Mouse (Mus musculus): Measurements from ENCODE around the gene Foxk1. TPM values are rescaled to one million over a fixed set of nuclear protein-coding genes. Genes with fewer than 3 reads are reported as not detected.

Foxk1 gene
- polyA plus RNA-seq, 1 experiment from 2014 or later: 4.3 TPM

GRCm38 (mm10) chr5:142486654-142487053, 85.4 kb downstream of the Foxk1 start:
- Histone ChIP-seq H3K36me3 (0 out of 2 replicates have a peak, but pooled peaks cover 4% of the 10 kb centered on the region), H3K4me3 (no peak overlapping the region), H3K27ac (replicated peaks) (no peak overlapping the region), H3K9ac (no peak overlapping the region), H3K4me2 (no peak overlapping the region), H3K9me3 (no peaks in the 10 kb centered on the region), H3K27me3 (replicated peaks) (no peaks in the 10 kb centered on the region), H3K4me1 (no peaks in the 10 kb centered on the region)
- no peak for ATAC-seq (ENCODE audit: extremely low read depth, insufficient number of reproducible peaks, low FRiP score, low TSS enrichment)
- 61% methylated on average over 9 of the region's 9 CpGs for WGBS

DNA sequence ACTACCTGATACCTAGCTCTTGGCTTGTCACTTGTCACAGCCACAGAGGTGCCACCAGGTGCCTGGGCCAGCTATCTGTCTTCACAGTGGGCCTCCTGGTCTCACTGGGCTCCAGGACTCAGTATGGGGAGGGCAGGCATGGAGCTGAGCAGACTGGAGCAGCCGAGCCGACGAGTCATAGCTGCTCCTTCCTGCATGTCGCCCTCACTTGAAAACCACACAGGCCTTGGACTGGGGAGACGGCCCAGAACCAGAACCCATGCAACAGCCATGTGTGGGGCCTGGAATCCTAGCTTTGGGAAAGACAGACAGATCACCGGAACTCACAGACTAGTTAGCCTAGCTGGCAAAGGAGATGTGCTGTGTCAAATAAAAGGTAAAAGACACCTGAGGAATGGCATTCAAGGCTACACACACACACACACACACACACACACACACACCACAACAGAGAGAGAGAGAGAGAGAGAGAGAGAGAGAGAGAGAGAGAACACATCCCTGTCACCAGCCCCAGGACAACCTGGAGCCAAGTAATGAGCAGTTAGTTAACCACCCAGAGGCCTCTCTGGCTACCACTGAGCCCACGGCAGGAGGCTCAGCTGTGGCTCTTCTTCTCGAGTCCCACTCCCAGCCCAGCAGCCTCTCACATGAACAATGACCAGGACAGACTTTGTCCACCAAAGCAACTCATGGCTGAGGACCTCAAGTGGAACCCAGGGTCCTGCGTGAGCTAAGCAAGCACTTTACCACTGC, 88.8 kb downstream of the Foxk1 start:
- H3K4me2 ChIP-seq: no peak overlapping the region
- no peak overlapping the region for H3K9ac ChIP-seq
- 0 out of 2 replicates have a peak, but pooled peaks cover 5% of the 10 kb centered on the region for H3K36me3 ChIP-seq
- H3K9me3 ChIP-seq: no peaks in the 10 kb centered on the region
- WGBS: 62% methylated on average over 9 of the region's 9 CpGs
- no peaks in the 10 kb centered on the region for H3K27me3 ChIP-seq (replicated peaks)
- H3K27ac ChIP-seq (replicated peaks): no peak overlapping the region
- no peak for ATAC-seq (ENCODE audit: extremely low read depth, insufficient number of reproducible peaks, low FRiP score, low TSS enrichment)
- H3K4me1 ChIP-seq: peaks cover 9% of the 10 kb centered on the region
- H3K4me3 ChIP-seq: no peak overlapping the region

GRCm38 (mm10) chr5:142493307-142493706, 92.0 kb downstream of the Foxk1 start:
- WGBS: 83% methylated on average over 3 of the region's 3 CpGs
- ATAC-seq (ENCODE audit: extremely low read depth, insufficient number of reproducible peaks, low FRiP score, low TSS enrichment): no peak

DNA sequence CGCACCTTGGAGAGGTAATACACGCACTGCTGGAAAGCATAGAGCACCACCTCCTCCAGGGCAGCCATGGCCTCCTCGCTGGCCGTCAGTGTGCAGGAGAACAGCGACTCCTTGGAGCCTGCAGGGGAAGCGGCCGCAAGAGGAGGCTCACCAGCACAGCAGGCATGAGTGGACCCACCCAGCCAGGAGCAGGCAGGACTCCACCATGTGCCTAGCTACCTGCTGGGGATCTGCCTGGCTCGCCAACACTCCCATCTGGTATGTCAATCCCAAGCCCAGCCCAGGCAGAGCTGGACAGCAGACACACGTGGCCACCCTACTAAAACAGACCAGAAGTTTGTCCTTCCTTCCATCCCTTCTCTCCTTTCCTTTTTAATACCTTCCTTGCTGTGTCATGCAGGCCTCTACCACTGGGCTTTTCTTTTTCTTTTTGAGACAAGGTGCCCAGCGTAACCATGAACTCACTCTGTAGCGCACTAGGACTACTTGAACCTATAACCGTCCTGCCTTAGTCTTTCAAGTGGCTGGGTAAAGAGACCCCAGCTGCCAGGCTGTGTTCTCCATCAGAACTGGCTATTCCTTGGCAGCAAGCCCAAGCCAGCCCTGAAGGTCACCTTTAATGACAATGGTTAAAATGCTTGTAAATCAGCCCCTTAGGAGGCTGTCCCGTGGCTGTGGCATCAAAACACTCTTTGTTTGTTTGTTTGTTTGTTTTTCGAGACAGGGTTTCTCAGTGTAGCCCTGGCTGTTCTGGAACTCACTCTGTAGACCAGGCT, 94.2 kb downstream of the Foxk1 start:
- ATAC-seq (ENCODE audit: extremely low read depth, insufficient number of reproducible peaks, low FRiP score, low TSS enrichment): no peak
- H3K4me3 ChIP-seq: no peak overlapping the region
- peak overlapping the region; percentile 73 for H3K27ac ChIP-seq (replicated peaks)
- WGBS: 43% methylated on average over 14 of the region's 14 CpGs
- H3K9ac ChIP-seq: peak overlapping the region; percentile 20
- no peaks in the 10 kb centered on the region for H3K9me3 ChIP-seq
- H3K27me3 ChIP-seq (replicated peaks): 0 out of 2 replicates have a peak, but pooled peaks cover 3% of the 10 kb centered on the region
- H3K4me1 ChIP-seq: peaks cover 17% of the 10 kb centered on the region
- H3K36me3 ChIP-seq: 0 out of 2 replicates have a peak, but pooled peaks cover 8% of the 10 kb centered on the region
- no peak overlapping the region for H3K4me2 ChIP-seq

More at GRCm38 (mm10) chr5:142493307-142493706, 92.0 kb downstream of the Foxk1 start:
- H3K9ac ChIP-seq: no peak overlapping the region
- no peak overlapping the region for H3K27ac ChIP-seq (replicated peaks)
- H3K36me3 ChIP-seq: 0 out of 2 replicates have a peak, but pooled peaks cover 8% of the 10 kb centered on the region
- H3K27me3 ChIP-seq (replicated peaks): 0 out of 2 replicates have a peak, but pooled peaks cover 3% of the 10 kb centered on the region
- H3K4me2 ChIP-seq: no peak overlapping the region
- H3K4me3 ChIP-seq: no peak overlapping the region
- peaks cover 17% of the 10 kb centered on the region for H3K4me1 ChIP-seq
- no peaks in the 10 kb centered on the region for H3K9me3 ChIP-seq

DNA sequence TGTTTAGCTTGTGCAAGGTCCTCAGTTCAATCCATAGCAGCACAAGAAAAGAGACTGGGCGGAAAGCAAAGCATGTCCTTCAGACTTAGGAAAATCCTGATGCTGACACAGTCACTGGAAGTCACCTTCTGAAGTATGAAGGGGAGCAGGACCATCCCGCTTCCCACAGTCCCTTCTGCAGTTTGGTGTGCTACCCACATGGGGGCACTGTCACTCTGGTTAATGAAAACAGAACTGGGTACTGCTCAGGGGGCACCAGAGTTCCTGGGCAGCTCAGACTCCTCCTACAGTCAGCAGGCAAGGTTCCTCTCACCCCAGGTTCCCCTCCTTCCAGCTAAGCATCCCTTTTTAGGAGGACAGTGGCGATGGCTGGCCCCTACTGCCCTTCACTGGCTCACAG, 97.7 kb downstream of the Foxk1 start:
- Histone ChIP-seq H3K9me3 (no peaks in the 10 kb centered on the region), H3K27ac (replicated peaks) (no peak overlapping the region), H3K36me3 (0 out of 2 replicates have a peak, but pooled peaks cover 6% of the 10 kb centered on the region), H3K4me1 (peaks cover 21% of the 10 kb centered on the region), H3K27me3 (replicated peaks) (0 out of 2 replicates have a peak, but pooled peaks cover 3% of the 10 kb centered on the region), H3K4me3 (no peak overlapping the region), H3K4me2 (no peak overlapping the region), H3K9ac (no peak overlapping the region)
- 38% methylated on average over 3 of the region's 3 CpGs for WGBS
- ATAC-seq (ENCODE audit: extremely low read depth, insufficient number of reproducible peaks, low FRiP score, low TSS enrichment): no peak

GRCm38 (mm10) chr5:142500918-142501317, 99.6 kb downstream of the Foxk1 start:
- H3K4me1 ChIP-seq: peaks cover 4% of the 10 kb centered on the region
- 0 out of 2 replicates have a peak overlapping the region, but pooled peaks have one; percentile 24 for H3K9ac ChIP-seq
- H3K27ac ChIP-seq (replicated peaks): no peak overlapping the region
- no peaks in the 10 kb centered on the region for H3K9me3 ChIP-seq
- whole genome bisulfite sequencing: 80% methylated on average over 10 of the region's 10 CpGs
- 0 out of 2 replicates have a peak, but pooled peaks cover 3% of the 10 kb centered on the region for H3K27me3 ChIP-seq (replicated peaks)
- ATAC-seq (ENCODE audit: extremely low read depth, insufficient number of reproducible peaks, low FRiP score, low TSS enrichment): no peak
- H3K36me3 ChIP-seq: 0 out of 2 replicates have a peak, but pooled peaks cover 4% of the 10 kb centered on the region
- H3K4me2 ChIP-seq: no peak overlapping the region
- H3K4me3 ChIP-seq: no peak overlapping the region

GRCm38 (mm10) chr5:142502414-142502813, 101.1 kb downstream of the Foxk1 start:
- H3K27me3 ChIP-seq (replicated peaks): peaks cover 8% of the 10 kb centered on the region; the same call in 1 of the 2 replicates
- no peak overlapping the region for H3K9ac ChIP-seq
- H3K36me3 ChIP-seq: peaks cover 9% of the 10 kb centered on the region
- no peak overlapping the region for H3K4me3 ChIP-seq
- no peak overlapping the region for H3K27ac ChIP-seq (replicated peaks)
- H3K4me1 ChIP-seq: peaks cover 4% of the 10 kb centered on the region
- peak; percentile 68; the same call in 1 of the 2 replicates for ATAC-seq (ENCODE audit: extremely low read depth, insufficient number of reproducible peaks, low FRiP score, low TSS enrichment)
- WGBS: 0% methylated on average over 3 of the region's 3 CpGs
- no peaks in the 10 kb centered on the region for H3K9me3 ChIP-seq
- no peak overlapping the region for H3K4me2 ChIP-seq

DNA sequence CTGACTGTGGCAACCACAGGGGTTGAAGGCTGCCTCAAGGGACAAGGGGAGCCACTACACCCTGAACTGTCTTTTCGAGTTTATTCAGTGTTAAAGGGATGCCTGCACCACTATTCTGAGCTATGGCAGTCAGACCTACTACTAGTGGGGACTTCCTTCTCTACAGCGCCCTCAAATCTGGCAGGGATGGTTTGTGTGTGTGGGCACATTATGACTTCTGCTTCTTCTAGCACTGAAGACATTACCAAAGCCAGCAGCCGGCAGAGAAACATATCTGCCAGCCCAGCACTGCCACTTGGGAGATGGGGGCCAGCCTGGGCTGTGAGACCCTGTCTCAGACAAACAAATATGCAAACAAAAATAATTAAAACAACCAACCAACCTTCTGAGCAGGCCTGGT, 102.9 kb downstream of the Foxk1 start:
- Histone ChIP-seq H3K4me1 (peaks cover 12% of the 10 kb centered on the region), H3K36me3 (peaks cover 7% of the 10 kb centered on the region), H3K4me2 (no peak overlapping the region), H3K27ac (replicated peaks) (no peak overlapping the region), H3K9ac (no peak overlapping the region), H3K4me3 (no peak overlapping the region), H3K9me3 (no peaks in the 10 kb centered on the region), H3K27me3 (replicated peaks) (peaks cover 5% of the 10 kb centered on the region; the same call in 1 of the 2 replicates)
- ATAC-seq (ENCODE audit: extremely low read depth, insufficient number of reproducible peaks, low FRiP score, low TSS enrichment): no peak
- WGBS: 74% methylated on average over 3 of the region's 3 CpGs

DNA sequence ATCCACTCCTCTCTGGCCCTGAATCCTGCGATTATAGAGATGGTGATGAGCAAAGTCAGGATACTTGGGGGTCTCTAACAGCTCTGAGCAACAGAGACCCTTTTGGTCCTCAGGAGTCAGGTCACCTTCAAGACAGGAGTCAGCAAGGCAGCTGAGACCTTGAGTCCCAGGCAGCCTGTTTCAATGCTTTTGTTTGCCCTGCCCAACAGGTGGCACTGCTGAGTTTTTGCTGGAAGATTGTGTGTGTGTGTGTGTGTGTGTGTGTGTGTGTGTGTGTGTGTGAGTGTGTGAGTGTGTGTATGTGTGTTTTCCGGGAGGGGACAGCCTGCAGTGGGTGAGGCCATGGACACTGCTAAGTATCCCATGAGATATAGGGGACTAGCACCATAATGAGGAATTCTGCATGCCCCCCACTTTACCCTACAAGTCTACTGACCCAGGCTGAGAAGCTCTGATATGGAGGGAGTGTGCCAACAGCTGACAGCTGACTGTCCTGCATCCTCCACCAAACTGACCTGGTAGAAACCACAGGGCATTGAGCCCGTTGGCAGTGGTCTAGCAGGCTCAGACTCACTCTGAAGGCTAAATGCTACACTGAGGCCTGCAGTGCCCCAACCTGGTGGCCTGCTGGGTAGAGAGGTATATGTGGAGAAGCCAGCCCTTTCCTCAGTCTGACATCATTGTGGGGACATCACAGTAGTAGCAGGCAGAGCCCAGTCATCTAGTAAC, 104.6 kb downstream of the Foxk1 start:
- peaks cover 5% of the 10 kb centered on the region; the same call in 1 of the 2 replicates for H3K27me3 ChIP-seq (replicated peaks)
- ATAC-seq (ENCODE audit: extremely low read depth, insufficient number of reproducible peaks, low FRiP score, low TSS enrichment): no peak
- WGBS: 61% methylated on average over 3 of the region's 3 CpGs
- H3K4me1 ChIP-seq: peaks cover 23% of the 10 kb centered on the region
- no peak overlapping the region for H3K9ac ChIP-seq
- H3K4me3 ChIP-seq: no peak overlapping the region
- no peak overlapping the region for H3K27ac ChIP-seq (replicated peaks)
- H3K4me2 ChIP-seq: no peak overlapping the region
- peaks cover 7% of the 10 kb centered on the region for H3K36me3 ChIP-seq
- no peaks in the 10 kb centered on the region for H3K9me3 ChIP-seq

DNA sequence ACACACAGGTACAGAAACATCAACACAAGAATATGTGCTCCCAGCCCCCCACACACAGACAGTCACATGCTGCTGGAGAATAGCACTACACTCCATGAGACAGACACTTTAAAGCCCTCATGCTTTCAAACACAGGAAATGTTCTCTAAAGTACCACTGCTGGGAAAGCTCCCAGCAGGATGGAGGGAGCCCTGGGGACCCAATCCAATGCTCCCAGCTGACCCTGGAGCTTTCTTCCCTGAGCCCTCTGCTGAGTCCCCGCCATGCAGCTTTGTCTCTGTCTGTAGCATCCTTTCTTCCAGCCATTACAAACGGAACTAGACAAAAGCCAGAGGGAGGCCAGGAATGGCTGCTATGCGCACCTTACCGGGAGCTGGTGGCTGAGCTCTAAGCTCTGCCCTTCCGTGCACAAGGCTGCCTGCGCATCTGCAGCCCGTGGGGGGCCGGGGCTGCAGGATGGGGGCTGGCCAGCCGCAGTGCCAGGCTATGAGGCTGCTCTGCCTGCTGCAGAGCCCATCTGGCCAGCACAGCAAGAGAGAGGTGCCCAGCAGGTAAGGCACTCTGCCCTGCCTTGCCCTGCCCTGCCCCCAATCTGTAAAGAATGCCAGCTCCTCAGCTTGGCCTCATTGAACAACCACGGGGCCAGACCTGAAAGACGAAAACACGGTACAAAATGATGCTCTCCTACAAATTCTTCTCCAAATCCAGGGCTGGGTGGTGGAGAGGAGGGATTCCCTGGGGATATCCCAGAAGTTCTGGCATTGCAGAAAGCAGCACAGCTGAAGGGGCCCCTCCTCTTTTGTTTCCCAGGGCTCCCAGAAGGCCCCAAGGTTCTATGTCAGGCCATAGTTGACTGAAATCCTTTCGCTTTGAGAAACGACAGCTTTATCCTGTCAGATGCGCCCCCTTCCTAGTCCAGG, 108.1 kb downstream of the Foxk1 start:
- Histone ChIP-seq H3K36me3 (peaks cover 7% of the 10 kb centered on the region), H3K27me3 (replicated peaks) (peaks cover 5% of the 10 kb centered on the region; the same call in 1 of the 2 replicates), H3K9ac (peak overlapping the region; percentile 20; the same call in 1 of the 2 replicates), H3K27ac (replicated peaks) (peak overlapping the region; percentile 46; the same call in 1 of the 2 replicates), H3K9me3 (no peaks in the 10 kb centered on the region), H3K4me2 (peak overlapping the region; percentile 55), H3K4me1 (peaks cover 26% of the 10 kb centered on the region), H3K4me3 (no peak overlapping the region)
- no peak for ATAC-seq (ENCODE audit: extremely low read depth, insufficient number of reproducible peaks, low FRiP score, low TSS enrichment)
- 28% methylated on average over 15 of the region's 15 CpGs for WGBS

All from heart, embryonic 13.5 days (tissue).